Mouse (Mus musculus): ENCODE data around the gene Drc7. TPM values are rescaled to one million over a fixed set of nuclear protein-coding genes. Genes with fewer than 3 reads are reported as not detected.

Drc7 gene
- polyA plus RNA-seq, 1 experiment: not detected

GRCm38 (mm10) chr8:95080381-95081341, 25.8 kb downstream of the Drc7 start, which contains the start of gene Katnb1:
Gene Katnb1, plus strand, starts transcription at chr8:95081186.
- Histone ChIP-seq H3K4me1 (ENCODE audit: control insufficient read depth, insufficient read depth, insufficient read length, low read length) (0 out of 2 replicates have a peak, but pooled peaks cover 2% of the 10 kb centered on the region), H3K36me3 (ENCODE audit: control insufficient read depth, insufficient read depth, low read length) (no peaks in the 10 kb centered on the region), H3K4me3 (ENCODE audit: low read depth, low read length) (peak within 1 kb of the TSS; percentile 98), H3K27ac (ENCODE audit: insufficient read depth, low read depth, low read length) (peak within 1 kb of the TSS; percentile 54), H3K27me3 (ENCODE audit: control insufficient read depth, insufficient read depth, low read length) (no peaks in the 10 kb centered on the region)
- under 1% methylated on average over 47 of the region's 47 CpGs for WGBS
- TF ChIP-seq POLR2A (IDR thresholded peaks at IDR 0.05; ENCODE audit: low read depth, low read length) (no peak; the same call in 1 of the 2 replicates), CTCF (IDR thresholded peaks at IDR 0.05; ENCODE audit: extremely low read depth, insufficient read length, insufficient replicate concordance, low read depth, low read length) (no peak)

GRCm38 (mm10) chr8:95081650-95082049, 26.7 kb downstream of the Drc7 start:
- H3K4me3 ChIP-seq (ENCODE audit: low read depth, low read length): peak overlapping the region; percentile 98
- 0 out of 2 replicates have a peak, but pooled peaks cover 2% of the 10 kb centered on the region for H3K4me1 ChIP-seq (ENCODE audit: control insufficient read depth, insufficient read depth, insufficient read length, low read length)
- WGBS: 4% methylated on average over 11 of the region's 11 CpGs
- H3K27me3 ChIP-seq (ENCODE audit: control insufficient read depth, insufficient read depth, low read length): no peaks in the 10 kb centered on the region
- no peak for TF ChIP-seq POLR2A (IDR thresholded peaks at IDR 0.05; ENCODE audit: low read depth, low read length)
- TF ChIP-seq CTCF (IDR thresholded peaks at IDR 0.05; ENCODE audit: extremely low read depth, insufficient read length, insufficient replicate concordance, low read depth, low read length): no peak
- H3K27ac ChIP-seq (ENCODE audit: insufficient read depth, low read depth, low read length): no peak overlapping the region
- H3K36me3 ChIP-seq (ENCODE audit: control insufficient read depth, insufficient read depth, low read length): no peaks in the 10 kb centered on the region

- Histone ChIP-seq H3K36me3 (ENCODE audit: control insufficient read depth, insufficient read depth, low read length) (0 out of 2 replicates have a peak, but pooled peaks cover 2% of the 10 kb centered on the region), H3K4me3 (ENCODE audit: low read depth, low read length) (no peak overlapping the region), H3K27me3 (ENCODE audit: control insufficient read depth, insufficient read depth, low read length) (no peaks in the 10 kb centered on the region), H3K4me1 (ENCODE audit: control insufficient read depth, insufficient read depth, insufficient read length, low read length) (0 out of 2 replicates have a peak, but pooled peaks cover 2% of the 10 kb centered on the region), H3K27ac (ENCODE audit: insufficient read depth, low read depth, low read length) (no peak overlapping the region)
- no peak for TF ChIP-seq POLR2A (IDR thresholded peaks at IDR 0.05; ENCODE audit: low read depth, low read length)
- TF ChIP-seq CTCF (IDR thresholded peaks at IDR 0.05; ENCODE audit: extremely low read depth, insufficient read length, insufficient replicate concordance, low read depth, low read length): no peak
- 84% methylated on average over 4 of the region's 4 CpGs for WGBS
These were observed 29.4 kb downstream of the Drc7 start for GRCm38 (mm10) chr8:95084261-95084660.

GRCm38 (mm10) chr8:95084744-95085431, 30.0 kb downstream of the Drc7 start:
- no peak overlapping the region for H3K27ac ChIP-seq (ENCODE audit: insufficient read depth, low read depth, low read length)
- no peak overlapping the region for H3K4me3 ChIP-seq (ENCODE audit: low read depth, low read length)
- no peak for TF ChIP-seq CTCF (IDR thresholded peaks at IDR 0.05; ENCODE audit: extremely low read depth, insufficient read length, insufficient replicate concordance, low read depth, low read length)
- TF ChIP-seq POLR2A (IDR thresholded peaks at IDR 0.05; ENCODE audit: low read depth, low read length): no peak

GRCm38 (mm10) chr8:95085432-95086141, 30.7 kb downstream of the Drc7 start:
- H3K4me1 ChIP-seq (ENCODE audit: control insufficient read depth, insufficient read depth, insufficient read length, low read length): 0 out of 2 replicates have a peak, but pooled peaks cover 2% of the 10 kb centered on the region
- H3K4me3 ChIP-seq (ENCODE audit: low read depth, low read length): no peak overlapping the region
- H3K27ac ChIP-seq (ENCODE audit: insufficient read depth, low read depth, low read length): no peak overlapping the region
- 70% methylated on average over 7 of the region's 7 CpGs for WGBS
- H3K27me3 ChIP-seq (ENCODE audit: control insufficient read depth, insufficient read depth, low read length): no peaks in the 10 kb centered on the region
- no peak for TF ChIP-seq CTCF (IDR thresholded peaks at IDR 0.05; ENCODE audit: extremely low read depth, insufficient read length, insufficient replicate concordance, low read depth, low read length)
- TF ChIP-seq POLR2A (IDR thresholded peaks at IDR 0.05; ENCODE audit: low read depth, low read length): no peak
- H3K36me3 ChIP-seq (ENCODE audit: control insufficient read depth, insufficient read depth, low read length): 0 out of 2 replicates have a peak, but pooled peaks cover 2% of the 10 kb centered on the region

More at GRCm38 (mm10) chr8:95084744-95085431, 30.0 kb downstream of the Drc7 start:
- H3K27me3 ChIP-seq (ENCODE audit: control insufficient read depth, insufficient read depth, low read length): no peaks in the 10 kb centered on the region
- 0 out of 2 replicates have a peak, but pooled peaks cover 2% of the 10 kb centered on the region for H3K4me1 ChIP-seq (ENCODE audit: control insufficient read depth, insufficient read depth, insufficient read length, low read length)
- H3K36me3 ChIP-seq (ENCODE audit: control insufficient read depth, insufficient read depth, low read length): 0 out of 2 replicates have a peak, but pooled peaks cover 2% of the 10 kb centered on the region
- 85% methylated on average over 10 of the region's 10 CpGs for WGBS

GRCm38 (mm10) chr8:95093574-95093973, 38.7 kb downstream of the Drc7 start:
- Histone ChIP-seq H3K27me3 (ENCODE audit: control insufficient read depth, insufficient read depth, low read length) (no peaks in the 10 kb centered on the region), H3K27ac (ENCODE audit: insufficient read depth, low read depth, low read length) (no peak overlapping the region), H3K4me1 (ENCODE audit: control insufficient read depth, insufficient read depth, insufficient read length, low read length) (no peaks in the 10 kb centered on the region), H3K4me3 (ENCODE audit: low read depth, low read length) (no peak overlapping the region), H3K36me3 (ENCODE audit: control insufficient read depth, insufficient read depth, low read length) (peaks cover 7% of the 10 kb centered on the region; the same call in 1 of the 2 replicates)
- TF ChIP-seq POLR2A (IDR thresholded peaks at IDR 0.05; ENCODE audit: low read depth, low read length): no peak
- no peak for TF ChIP-seq CTCF (IDR thresholded peaks at IDR 0.05; ENCODE audit: extremely low read depth, insufficient read length, insufficient replicate concordance, low read depth, low read length)
- 71% methylated on average over 4 of the region's 4 CpGs for WGBS

Data from small intestine, adult 2 months (tissue).